Mouse (Mus musculus) urinary bladder, postnatal 14 days (tissue): ENCODE measurements around the gene Pax3.

Experiments
- DNase-seq: peaks from one replicate; pipeline ENCODE4 v3.0.0; 2021; ENCODE audit warnings: low spot score

Gene Pax3

DNA sequence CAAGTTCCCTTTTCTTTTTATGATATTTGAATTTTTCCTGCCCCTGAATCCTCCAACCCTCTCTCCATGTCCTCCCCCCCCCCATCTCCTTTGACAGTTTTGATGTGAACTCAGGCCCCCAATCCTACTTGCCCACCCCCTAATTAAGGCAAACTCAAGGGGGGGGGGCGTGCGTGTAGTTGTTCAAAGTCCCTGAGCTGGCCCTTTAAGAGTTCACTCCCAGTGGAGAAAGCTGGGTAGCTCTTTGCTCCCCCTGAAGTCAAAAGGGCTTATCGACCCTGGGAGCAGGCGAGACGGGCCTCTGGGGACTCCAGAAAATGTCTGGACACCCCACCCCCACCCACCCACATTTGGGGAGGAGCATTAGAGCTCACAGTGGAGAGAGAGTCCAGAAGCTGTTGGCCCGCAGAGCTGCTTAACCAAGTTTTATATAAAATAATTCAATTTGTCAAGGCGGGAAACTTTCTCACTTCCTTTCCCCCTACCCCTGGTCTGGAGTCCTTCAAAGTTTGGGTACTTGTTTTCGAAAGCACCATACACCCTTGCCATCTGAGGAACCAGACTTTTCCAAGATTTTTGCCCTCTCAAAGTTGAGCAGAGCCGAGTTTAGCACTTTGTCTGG lies 1.5 kb upstream of the Pax3 start:
- DNase-seq: no peak

DNA sequence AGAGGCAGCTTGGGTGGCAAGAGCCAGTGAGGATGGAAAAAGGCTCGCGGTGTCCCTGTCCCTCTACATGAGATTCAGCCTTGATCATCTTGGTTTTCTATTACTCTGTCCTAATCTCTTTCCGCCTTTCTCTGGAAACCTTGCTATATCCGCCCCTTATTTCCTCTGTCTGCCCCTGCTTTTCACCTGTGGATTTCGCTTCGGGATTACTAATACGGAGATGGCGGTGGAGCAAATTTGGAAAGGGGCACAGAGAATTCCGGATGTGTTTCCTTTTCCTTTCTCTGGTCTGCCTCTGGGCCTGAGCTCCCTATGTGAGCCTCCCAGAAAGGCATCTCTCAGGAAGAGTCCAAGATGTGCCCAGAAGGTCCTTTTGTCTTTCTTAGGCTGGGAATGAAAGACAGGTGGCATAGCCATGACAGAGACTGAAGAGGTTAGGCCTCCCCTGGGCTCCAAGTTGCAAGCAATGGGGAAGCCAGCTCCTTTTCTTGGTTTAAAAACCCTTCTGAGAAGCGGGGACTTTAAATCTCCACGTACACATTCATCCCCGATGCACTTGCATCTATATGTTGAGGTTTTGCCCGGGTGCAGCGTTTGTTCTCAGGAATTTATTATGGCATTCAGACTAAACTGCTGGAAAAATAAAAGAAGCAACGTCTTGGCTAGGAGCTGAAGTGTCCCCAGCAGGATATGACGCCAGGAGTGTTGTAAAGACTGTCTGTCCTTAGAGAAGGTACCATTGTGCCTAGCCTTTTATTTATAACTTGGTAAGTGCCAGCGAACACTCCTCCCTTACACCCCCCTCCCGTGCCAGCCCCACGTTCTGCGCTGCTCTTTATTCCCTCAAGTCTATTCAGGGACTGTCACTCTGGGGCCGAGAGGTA lies 659 bp upstream of the Pax3 start:
- DNase-seq: no peak

GRCm38 (mm10) chr1:78195771-78196712 lies 892 bp downstream of the Pax3 start:
- DNase-seq: no peak

DNA sequence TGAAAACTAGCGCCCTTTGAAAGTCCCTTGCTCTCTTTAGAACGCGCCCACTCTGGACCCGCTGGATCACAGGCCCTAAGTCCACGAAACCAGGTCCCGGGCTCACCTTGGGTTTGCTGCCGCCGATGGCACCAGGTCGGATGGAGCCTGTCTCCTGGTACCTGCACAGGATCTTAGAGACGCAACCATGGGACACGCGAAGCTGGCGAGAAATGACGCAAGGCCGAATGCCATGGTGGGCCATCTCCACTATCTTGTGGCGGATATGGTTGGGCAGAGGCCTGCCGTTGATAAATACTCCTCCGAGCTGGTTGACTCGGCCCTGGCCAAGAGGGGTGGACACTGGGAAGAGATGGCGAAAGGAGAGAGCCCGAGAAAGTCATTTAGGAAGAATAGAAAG lies 1.8 kb downstream of the Pax3 start:
- no peak for DNase-seq

DNA sequence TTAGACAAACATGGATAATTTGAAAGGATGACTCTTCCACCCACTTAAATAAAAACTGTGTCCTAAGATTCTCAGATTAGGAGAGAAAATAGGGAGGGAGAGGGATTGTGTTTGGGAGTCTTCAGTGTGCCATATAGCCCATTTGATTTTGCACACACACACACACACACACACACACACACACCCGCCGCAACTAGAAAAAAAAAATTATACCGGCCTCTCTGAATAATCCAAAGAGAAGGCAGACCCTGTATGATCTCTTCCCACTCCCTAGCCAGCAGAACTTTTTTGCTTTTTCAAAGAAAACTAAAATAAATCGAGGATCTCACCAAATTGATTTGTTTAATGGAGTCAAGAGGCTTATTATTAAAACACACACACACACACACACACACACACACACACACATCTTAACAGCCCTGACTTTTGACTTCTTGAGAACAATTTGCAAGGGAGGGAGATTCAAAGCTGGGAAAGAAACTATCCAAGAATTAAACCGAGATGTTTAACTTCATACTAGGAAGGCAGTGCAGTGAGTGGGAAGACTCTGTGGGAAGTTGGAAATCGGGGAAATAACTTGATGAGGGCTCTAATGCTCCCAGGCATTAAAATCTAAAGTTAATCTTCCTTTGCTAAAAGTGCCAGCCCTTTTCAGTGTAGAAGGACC lies 2.4 kb downstream of the Pax3 start:
- no peak for DNase-seq

GRCm38 (mm10) chr1:78193465-78193991 lies 3.4 kb downstream of the Pax3 start:
- DNase-seq: no peak

DNA sequence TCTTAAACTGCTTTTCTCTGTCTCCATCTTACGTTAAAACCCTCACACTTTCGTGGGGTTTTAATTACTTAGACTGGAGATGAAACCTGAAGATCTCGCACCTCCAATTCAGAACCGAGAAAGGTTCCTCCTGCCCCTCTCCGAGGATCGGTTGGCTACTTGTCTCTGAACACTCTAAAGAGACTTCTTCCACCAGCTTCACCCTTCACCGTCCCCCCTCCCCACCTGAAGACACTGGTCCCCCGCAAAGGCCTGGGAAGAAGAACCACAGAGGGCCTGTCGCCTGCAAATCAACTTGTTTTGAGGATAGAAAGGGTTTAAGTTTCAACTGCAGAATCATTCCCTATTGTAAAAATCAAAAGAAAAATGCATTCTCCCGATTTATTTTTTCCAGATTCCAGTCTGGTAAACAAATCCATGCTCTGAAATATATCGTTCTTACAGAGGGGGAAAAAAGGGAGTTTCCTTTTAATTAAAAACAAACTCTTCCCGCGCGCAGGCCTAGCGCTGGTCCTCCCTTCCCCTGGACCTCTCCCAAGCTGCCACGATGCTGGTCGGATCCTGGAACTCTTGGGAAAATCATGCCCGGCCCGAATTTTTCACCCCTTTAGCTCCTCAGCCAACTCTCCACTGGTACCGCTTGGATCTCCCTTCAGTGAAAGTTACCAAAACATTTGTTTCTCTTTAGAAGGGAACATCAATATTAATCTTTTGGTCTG lies 4.0 kb downstream of the Pax3 start:
- no peak for DNase-seq

DNA sequence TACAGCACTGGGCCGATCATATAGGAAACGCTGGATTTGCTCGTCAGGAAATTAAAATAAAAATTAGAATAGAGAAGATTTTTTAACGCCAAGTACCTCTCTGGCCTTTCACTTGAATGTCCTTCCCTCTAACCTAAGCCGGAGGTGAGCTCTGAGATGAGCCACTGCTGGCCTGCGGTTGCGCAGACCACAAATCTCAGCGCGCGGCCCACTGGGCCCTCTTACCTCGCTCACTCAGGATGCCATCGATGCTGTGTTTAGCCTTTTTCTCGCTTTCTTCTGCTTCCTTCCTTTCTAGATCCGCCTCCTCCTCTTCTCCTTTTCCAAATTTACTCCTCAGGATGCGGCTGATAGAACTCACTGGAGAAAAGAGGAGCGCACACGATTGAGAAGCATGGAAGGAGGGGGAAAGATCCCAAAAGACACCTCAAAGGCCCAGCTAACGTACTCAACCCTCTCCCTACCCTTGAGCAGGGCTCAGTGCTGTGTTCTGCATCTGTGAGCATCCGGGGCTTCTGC lies 4.7 kb downstream of the Pax3 start:
- DNase-seq: no peak

GRCm38 (mm10) chr1:78191761-78192160 lies 5.2 kb downstream of the Pax3 start:
- DNase-seq: no peak

- DNase-seq: no peak
These were observed 5.6 kb downstream of the Pax3 start for GRCm38 (mm10) chr1:78191331-78191730.

DNA sequence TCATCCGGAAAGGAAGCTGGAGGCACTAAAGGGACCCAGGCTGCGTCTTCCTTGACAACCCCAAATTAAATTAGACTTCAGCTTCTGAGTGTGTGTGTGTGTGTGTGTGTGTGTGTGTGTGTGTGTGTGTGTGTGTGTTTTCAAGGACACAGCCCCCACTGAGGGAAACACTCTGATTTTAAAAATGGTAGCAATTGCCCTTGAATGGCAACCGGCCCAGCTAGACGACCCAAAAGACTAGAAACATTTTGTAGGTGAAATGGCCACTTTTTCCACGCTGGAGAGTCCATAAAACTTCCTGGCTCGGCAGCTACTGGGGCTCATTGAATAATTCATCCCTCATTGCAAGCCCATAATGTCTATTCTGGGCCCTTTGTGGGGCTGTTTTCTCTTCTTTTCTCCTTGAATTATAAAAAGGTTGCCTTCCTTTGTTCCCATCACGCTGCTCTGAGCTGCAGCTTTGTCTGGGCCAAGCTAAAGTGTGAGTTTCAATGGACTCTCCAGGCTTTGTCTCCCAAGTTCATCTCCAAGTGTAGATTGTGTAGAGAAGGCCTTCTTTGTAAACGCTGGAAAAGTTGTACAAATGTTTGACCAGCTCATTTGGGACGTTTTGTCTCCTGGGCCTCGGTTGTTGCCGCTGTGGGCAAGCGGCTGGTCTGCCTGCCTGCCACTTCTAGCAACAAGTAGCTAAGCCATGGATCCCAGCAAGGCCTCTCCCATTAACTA lies 6.4 kb downstream of the Pax3 start:
- DNase-seq: no peak

- DNase-seq: no peak
These were observed 7.2 kb downstream of the Pax3 start for GRCm38 (mm10) chr1:78189501-78190345.

DNA sequence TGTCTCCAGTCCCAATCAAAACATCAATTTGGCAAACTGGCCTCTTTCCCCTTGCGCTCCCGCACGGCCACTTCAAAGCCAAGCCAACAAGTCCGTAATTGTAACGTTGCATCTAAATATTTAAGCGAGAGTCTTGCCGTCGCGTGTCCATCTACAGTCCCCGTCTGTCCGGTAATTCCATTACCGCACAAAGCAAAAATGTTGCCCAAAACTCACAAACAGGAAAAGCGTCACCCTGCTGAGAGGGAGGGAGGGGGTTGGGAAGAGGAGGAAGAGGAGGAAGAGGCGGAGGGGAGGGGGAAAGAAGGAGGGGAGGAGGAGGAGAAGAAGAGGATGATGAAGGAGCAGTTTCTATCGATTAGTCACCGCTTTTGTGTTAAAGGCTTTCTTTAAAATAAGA lies 7.9 kb downstream of the Pax3 start:
- DNase-seq: no peak

- DNase-seq: no peak
These were observed 8.6 kb downstream of the Pax3 start for GRCm38 (mm10) chr1:78188299-78188698.

GRCm38 (mm10) chr1:78187788-78188173 lies 9.2 kb downstream of the Pax3 start:
- DNase-seq: no peak

- DNase-seq: no peak
These were observed 9.7 kb downstream of the Pax3 start for GRCm38 (mm10) chr1:78187122-78187787.

DNA sequence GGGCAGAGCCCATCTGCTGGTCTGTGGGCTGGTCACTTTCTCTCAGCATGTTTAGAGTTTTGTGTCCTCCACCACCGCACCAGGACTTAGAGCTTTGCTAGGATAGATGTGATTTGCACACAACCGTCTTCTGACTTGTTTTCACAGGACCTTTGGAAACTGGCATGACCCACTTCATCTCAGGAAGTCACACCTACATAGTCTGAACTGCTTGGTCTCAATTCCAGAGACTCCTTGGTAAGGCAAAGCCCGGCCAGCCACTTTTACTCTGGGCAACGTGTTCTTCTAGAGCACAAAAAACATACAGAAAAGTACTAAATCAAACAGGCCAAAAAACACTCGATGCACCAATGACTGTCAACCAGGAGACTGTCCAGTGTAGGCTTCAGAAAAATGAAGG lies 14.0 kb downstream of the Pax3 start:
- no peak for DNase-seq

- DNase-seq: no peak
These were observed 15.1 kb downstream of the Pax3 start for GRCm38 (mm10) chr1:78181882-78182281.

DNA sequence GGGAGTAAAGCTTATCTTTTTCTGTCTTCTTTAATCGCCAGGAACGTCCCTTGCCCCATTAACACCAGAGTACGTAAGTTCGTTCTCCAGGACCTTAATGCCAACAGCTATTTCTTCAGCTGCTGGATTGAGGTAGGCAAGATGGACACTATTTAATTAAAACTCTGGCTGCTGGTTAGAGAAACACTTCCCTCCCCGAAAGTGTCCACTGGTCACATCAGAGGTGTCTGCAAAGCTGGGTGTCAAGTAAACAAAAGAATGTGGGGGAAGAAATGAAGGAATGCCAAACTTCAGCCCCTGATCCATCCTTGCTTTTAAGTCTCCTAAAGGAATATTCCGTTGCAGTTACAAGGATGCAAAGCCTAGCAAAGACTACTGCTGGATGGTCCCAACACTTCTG lies 24.6 kb downstream of the Pax3 start:
- no peak for DNase-seq
